Comparison of ENCODE assay signal across 8 mouse cellular contexts in the genomic region with DNA sequence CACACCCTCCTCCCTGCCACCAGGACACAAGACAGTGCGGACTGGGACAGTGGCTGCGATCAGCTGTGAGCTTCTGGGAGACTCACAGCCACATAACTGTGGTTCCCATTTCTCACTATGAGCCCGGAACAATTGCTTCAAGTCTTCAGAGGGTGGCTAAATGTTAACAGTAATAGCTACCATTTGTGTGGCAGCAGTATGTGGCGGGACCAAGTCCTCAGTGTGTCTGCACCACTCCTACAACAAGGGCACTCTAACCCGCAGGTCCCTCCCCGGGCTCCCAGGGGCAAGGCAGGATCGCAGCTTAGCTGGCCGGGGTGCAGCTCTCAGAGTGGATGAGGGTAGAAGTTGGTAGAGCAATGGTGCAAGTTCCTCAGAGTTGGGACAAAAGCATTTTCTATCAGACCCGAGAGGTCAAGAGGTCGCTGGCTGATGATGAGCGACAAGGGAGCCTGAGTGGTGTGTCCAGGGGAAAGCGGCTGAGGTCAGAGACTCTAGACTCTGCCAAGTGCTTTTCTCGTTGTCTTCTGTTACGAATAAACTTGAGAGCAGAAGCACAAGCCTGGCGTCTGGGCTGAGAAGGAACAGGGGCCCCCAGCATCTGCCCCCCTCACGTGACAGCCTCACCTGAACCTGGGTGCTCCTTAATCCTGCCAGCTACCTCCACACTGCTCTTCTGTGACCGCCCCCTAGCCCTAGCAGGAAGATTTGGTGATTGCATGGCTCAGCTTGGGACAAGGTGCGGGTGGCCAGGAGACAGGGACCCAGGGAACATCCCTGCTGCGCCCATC.
DNase-seq lines count a peak whose midpoint lies in the region; ATAC-seq lines count a peak whose summit lies in the region.

No protein-coding gene starts in this region.

- 9% methylated on average over 19 of the region's 19 CpGs for WGBS in lung, embryonic 15.5 days
- WGBS in heart, embryonic 13.5 days, result 14% methylated on average over 19 of the region's 19 CpGs
- 8% methylated on average over 19 of the region's 19 CpGs for WGBS in midbrain, embryonic 12.5 days

- no peaks in the 10 kb centered on the region for H3K9me3 ChIP-seq in lung, embryonic 15.5 days
- H3K9me3 ChIP-seq in heart, embryonic 13.5 days, result no peaks in the 10 kb centered on the region
- no peaks in the 10 kb centered on the region for H3K9me3 ChIP-seq in midbrain, embryonic 12.5 days

- H3K4me3 ChIP-seq in lung, embryonic 15.5 days, result peak overlapping the region; percentile 43
- H3K4me3 ChIP-seq in brown adipose tissue, adult 24 weeks (ENCODE audit: insufficient read depth, low read depth, low read length), result peak overlapping the region; percentile 61
- peak overlapping the region; percentile 62 for H3K4me3 ChIP-seq in heart, embryonic 13.5 days
- H3K4me3 ChIP-seq in midbrain, embryonic 12.5 days, result peak overlapping the region; percentile 46

- H3K4me2 ChIP-seq in lung, embryonic 15.5 days, result peak overlapping the region; percentile 82
- H3K4me2 ChIP-seq in heart, embryonic 13.5 days, result peak overlapping the region; percentile 97
- H3K4me2 ChIP-seq in midbrain, embryonic 12.5 days (replicated peaks), result peak overlapping the region; percentile 77

- ATAC-seq in lung, embryonic 15.5 days (ENCODE audit: borderline replicate concordance, extremely low read depth, low FRiP score, low TSS enrichment), result peak; percentile 53; the same call in 1 of the 2 replicates
- peak; percentile 28; the same call in 1 of the 2 replicates for ATAC-seq in heart, embryonic 13.5 days (ENCODE audit: extremely low read depth, insufficient number of reproducible peaks, low FRiP score, low TSS enrichment)
- ATAC-seq in midbrain, embryonic 12.5 days (ENCODE audit: low FRiP score, low read depth), result peak; percentile 66

- peak overlapping the region; percentile 97 for H3K27ac ChIP-seq in lung, embryonic 15.5 days
- H3K27ac ChIP-seq in brown adipose tissue, adult 24 weeks (replicated peaks; ENCODE audit: low read depth, low read length), result peak overlapping the region; percentile 97
- peak overlapping the region; percentile 99 for H3K27ac ChIP-seq in heart, embryonic 13.5 days (replicated peaks)
- peak overlapping the region; percentile 90 for H3K27ac ChIP-seq in midbrain, embryonic 12.5 days (replicated peaks)

- no peak for DNase-seq in lung, postnatal 14 days
- DNase-seq in kidney, postnatal 10 days, result peak; percentile 71
- DNase-seq in thymus, postnatal 10 days (ENCODE audit: low spot score in 2 of 2), result peak; percentile 43
- no peak for DNase-seq in frontal cortex, postnatal 10 days (ENCODE audit: low spot score in 2 of 2)

- no peaks in the 10 kb centered on the region for H3K27me3 ChIP-seq in lung, embryonic 15.5 days
- H3K27me3 ChIP-seq in heart, embryonic 13.5 days (replicated peaks), result no peaks in the 10 kb centered on the region
- no peaks in the 10 kb centered on the region for H3K27me3 ChIP-seq in midbrain, embryonic 12.5 days

- H3K36me3 ChIP-seq in lung, embryonic 15.5 days, result peaks cover 8% of the 10 kb centered on the region; the same call in 1 of the 2 replicates
- H3K36me3 ChIP-seq in heart, embryonic 13.5 days, result peaks cover 24% of the 10 kb centered on the region
- H3K36me3 ChIP-seq in midbrain, embryonic 12.5 days, result peaks cover 10% of the 10 kb centered on the region; the same call in 1 of the 2 replicates

- H3K4me1 ChIP-seq in lung, embryonic 15.5 days, result peaks cover 93% of the 10 kb centered on the region
- H3K4me1 ChIP-seq in brown adipose tissue, adult 24 weeks (ENCODE audit: control insufficient read depth, insufficient read depth, insufficient read length, low read length), result peaks cover 60% of the 10 kb centered on the region
- peaks cover 91% of the 10 kb centered on the region for H3K4me1 ChIP-seq in heart, embryonic 13.5 days
- H3K4me1 ChIP-seq in midbrain, embryonic 12.5 days, result peaks cover 87% of the 10 kb centered on the region

- peak overlapping the region; percentile 63 for H3K9ac ChIP-seq in lung, embryonic 15.5 days
- peak overlapping the region; percentile 88 for H3K9ac ChIP-seq in heart, embryonic 13.5 days
- H3K9ac ChIP-seq in midbrain, embryonic 12.5 days (replicated peaks), result peak overlapping the region; percentile 69

Comparison
In these comparisons a context has a peak if more than half of its experiments do, and no peak if none do; other contexts are left out.
1. DNase-seq: peak in kidney, postnatal 10 days (single experiment) and thymus, postnatal 10 days (2 of 2); none in lung, postnatal 14 days (single experiment) and frontal cortex, postnatal 10 days (0 of 2).
2. Peak in every context shown above with its lines, with median percentiles within 50 percentile points of each other: ATAC-seq, H3K27ac ChIP-seq, H3K4me2 ChIP-seq, H3K4me3 ChIP-seq and H3K9ac ChIP-seq.